Mouse (Mus musculus) retina, adult 2 months (tissue): ENCODE results near the gene Cyp39a1.

Source experiments
- DNase-seq: peaks from one replicate; pipeline ENCODE4 v3.0.0-alpha.2; 2012; ENCODE audit warnings: low read depth, low spot score

The Cyp39a1 gene

GRCm38 (mm10) chr17:43667290-43667843, at the start of gene Cyp39a1:
TSS of gene Cyp39a1 (plus strand) at chr17:43667425.
- no peak for DNase-seq

DNA sequence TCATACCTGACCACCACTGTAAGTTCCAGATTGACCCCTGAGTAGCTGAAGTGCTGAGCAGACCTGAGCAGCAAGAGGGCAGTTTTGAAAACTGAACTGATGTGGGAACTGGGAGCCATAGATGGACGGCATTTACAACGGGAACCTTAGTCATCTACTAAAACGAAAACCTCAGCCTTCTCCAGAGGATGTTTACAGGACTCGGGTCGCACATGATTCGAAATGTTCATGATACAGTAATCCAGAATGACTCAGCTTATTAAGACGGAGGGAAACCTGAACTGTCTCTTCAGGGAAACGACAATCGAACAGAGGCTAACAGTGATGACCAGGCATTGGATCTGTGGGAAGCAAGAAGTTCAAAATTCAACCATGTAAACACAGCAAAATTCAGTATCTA, 48.1 kb upstream of the Cyp39a1 start:
- no peak for DNase-seq

GRCm38 (mm10) chr17:43622076-43622475, 45.1 kb upstream of the Cyp39a1 start:
- DNase-seq = no peak

DNA sequence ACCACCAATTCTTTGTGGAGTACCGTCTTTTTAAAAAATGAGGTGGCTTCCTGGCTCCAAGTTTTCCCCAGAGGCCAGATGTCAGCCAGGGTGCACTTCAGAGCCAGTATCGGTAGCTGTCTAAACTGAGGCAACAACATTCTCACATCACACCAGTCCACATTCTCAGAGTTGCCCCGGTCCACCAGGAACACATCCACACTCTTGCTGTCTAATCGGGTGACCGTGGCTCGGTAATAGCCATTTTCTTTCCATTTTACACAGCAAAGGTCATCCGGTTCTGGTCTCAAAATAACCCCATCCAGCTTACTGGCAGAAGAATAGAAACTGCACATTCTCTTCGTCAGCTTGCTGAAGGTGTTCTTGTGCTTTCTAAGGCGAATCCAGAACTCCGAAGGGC, 39.0 kb upstream of the Cyp39a1 start:
- no peak for DNase-seq

DNA sequence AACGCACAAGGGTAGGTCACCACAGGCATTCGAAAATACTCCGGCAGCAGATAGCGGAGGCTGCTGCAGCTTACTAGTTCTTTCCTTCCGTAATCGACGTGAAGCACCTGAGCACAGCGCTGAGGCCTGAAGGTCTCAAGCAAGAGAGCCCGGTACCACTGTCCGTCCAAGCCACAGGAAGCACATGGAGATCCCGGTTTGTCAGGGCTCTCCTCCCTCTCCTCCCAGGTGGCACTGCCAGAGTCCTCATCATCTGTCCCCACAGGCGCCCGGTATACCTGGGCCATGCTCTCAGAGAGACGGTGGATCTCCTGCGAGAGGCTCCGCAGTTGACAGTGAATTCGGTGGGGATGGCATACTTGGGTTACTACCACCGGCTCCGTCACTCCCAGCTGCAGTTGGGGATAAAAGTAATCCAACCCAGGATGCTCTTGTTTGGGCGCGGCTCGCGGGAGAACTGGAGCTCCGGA, 38.2 kb upstream of the Cyp39a1 start:
- no peak for DNase-seq

DNA sequence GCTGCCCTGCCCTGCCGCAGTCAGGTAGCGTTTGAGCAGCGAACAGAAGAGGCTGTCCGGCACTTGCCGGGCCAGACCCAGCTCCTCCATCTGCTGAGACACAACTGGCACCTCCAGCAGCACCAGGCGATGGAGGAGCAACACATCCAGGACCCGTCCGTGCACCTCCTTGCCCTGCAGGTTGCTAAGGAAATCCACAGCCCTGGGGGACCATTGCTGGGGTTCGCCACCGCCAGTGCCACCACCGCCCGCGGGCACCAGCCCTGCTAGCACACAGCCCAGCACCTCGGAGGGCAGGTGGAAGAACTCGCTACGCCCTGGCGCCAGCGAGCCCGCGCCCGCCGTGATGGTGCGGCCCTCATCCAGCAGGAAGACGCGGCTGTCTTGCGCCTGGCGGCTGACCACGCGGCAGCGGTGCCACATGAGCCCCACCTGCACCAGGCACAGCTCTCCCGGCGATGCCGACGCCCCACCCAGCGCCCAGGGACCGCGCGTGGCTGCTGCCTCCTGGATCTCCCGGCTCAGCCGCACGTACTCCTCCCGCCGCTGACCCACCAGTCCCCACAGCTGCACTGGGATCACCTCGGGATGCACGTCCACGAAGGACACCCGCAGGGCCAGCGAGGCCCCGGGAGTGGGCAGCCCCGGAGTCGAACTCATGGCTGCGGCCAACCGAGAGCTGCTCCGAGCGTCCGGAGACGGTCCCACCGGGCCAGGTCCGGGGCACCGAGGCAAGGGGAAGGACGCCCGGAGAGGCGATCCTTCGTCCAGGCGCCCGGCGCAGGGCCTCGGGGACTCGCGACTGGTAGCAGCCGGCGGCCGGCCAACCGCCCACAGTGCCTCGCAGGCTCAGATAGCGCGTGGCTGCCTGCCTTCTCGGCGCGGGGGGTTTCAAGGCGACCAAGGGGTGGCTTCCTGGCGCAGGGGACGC, 37.5 kb upstream of the Cyp39a1 start, which contains the start of gene Tdrd6:
Tdrd6 (minus strand) TSS at position 804 of the 931 bp plus-strand sequence.
- DNase-seq = no peak

DNA sequence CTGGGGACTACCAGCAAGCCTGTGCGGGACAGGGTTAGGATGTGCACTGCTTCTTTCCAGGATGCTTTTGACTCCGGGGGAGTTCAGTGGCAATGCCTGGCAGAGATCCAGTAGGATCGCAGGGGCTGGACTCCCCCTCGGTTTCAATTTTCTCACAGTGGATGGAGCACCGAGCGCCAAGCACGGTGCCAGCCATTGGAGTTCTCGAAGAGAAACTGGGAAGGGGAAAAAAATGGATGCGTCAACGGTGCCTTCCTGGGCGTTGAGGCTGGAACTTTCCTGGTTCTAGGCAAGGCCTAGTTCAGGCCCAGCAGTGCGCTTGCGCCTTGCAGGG, 36.8 kb upstream of the Cyp39a1 start:
- no peak for DNase-seq

- DNase-seq = no peak
These were observed 30.1 kb upstream of the Cyp39a1 start for GRCm38 (mm10) chr17:43637146-43637545.

DNA sequence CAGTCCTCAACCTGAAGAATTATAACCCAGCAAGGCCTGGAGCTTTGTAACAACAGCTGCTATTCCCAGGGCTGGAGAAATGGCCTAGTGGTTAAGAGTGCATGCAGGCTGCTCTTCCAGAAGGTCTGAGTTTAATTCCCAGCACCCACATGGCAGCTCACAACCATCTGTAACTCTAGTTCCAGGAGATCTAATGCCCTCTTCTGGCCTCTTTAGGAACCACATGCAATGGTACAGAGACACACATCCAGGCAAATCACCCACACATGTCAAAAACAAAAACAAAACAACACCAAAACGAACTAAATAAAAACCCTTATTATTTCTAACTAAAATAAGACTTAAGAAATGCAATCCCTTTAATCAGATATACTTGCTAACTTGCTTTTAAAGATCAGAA, 26.4 kb upstream of the Cyp39a1 start:
- no peak for DNase-seq

DNA sequence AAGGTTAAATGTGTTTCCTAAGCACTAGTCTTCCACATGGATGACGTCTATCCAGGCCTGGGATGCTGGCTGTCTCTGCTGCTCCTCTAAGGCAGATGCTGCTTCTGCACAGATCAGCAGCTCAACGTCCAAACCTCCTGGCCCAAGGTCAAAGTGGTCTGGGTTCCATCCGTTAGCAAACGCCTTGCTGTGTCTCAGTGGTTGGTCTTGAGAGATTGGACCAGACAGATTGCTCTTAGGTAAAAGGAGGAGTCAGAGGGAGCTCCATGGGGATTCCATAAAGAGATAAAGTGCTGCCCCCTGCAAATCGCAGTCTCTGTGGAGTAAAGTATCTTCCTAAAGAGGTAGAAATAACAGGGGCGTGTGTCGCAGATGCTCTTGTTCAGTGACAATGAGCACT, 24.0 kb upstream of the Cyp39a1 start:
- no peak for DNase-seq

DNA sequence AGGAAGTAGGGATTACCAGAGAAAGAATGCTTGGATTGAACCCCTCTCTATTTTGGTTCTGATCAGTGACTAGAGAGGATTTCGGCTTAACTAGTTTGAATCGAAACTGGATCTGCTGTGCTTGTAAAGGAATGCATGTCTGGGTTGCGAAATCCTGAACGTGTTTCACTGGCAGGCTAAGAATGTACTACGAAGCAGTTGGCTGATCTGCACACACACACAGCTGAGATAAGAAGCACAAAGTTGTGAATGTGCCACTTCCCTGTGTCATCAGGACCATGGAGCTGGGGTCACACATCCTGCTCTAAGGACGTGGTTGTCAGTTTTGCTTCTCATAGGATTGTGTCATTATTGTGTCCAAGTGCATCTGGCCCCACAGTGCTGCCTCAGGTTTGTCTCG, 22.9 kb upstream of the Cyp39a1 start:
- DNase-seq = no peak

GRCm38 (mm10) chr17:43645136-43645535, 22.1 kb upstream of the Cyp39a1 start:
- DNase-seq = no peak

- DNase-seq = no peak
These were observed 20.3 kb upstream of the Cyp39a1 start for GRCm38 (mm10) chr17:43646925-43647324.

DNA sequence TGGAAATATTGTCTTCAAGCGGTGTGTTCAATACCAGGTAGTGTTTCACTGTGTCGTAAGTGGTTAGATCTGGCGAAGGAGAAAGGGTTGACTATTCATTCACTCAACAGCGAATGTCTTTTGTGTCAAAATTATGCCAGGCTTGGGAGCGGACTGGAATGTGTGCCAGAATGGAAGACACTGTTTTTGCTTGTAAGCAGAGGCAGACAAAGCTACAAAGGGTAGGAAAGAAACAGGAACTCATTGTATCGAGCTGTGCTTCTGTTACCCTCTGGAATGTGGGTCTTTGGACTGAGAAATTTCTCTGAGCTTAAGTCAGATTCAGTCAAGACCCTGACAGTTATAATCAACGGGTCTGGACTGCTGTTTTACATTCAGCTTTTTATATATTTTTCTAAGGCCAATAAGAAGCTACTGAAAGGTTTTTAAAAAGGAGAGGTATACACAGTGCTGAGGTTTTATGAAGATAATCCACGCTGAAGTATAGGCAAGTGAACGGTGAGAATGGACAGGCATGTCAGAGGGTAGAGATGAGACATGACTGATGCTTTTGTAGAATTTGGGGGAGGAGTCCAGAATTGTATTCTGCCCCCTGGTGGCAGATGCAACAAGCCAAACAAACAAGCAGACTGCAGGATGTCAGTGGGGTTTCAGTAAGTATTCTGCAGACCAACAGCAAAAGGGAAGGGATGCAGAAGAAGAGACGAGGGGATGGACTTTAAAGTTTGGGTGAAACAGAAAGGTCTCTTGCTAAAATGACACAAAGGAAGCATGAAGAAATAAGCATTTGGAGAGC, 17.4 kb upstream of the Cyp39a1 start:
- DNase-seq = no peak

DNA sequence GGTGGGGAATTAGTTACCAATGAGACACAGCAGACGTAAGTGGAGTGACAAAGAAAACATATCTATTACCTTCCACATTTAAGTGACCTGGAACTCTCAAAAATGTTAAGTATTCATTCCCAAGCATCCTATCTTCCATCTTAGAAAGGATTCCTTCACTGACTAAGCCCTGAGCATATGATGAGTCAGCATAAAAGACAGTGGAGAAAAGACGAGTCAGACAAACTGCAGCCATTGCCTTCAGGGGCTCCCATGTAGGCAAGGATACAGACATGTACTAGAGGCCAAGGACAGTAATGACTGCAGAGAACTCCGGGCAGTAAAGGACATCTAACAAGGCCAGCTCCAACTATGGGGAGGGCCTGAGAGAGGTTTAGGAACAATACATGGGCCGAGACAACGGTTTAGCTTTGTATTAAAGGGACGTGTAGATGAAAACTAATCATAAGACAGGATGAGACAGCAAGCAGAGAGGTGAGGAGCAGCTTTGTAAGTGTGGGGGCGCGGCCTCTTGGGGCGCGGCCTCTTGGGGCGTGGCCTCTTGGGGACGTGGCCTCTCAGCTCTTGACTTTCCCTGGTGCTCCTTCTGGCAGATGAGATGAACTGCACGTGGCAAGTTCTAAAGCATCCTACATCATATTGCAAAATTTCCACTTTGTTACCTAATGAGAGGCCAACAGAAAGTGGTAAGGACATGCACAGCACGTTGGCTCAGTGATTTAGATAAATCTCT, 15.7 kb upstream of the Cyp39a1 start:
- no peak for DNase-seq

- DNase-seq = peak; percentile 84
These were observed 492 bp upstream of the Cyp39a1 start, which contains the start of gene Slc25a27 for GRCm38 (mm10) chr17:43666576-43667289. TSS of gene Slc25a27 (minus strand) at chr17:43667214.

- no peak for DNase-seq
These were observed 2.0 kb downstream of the Cyp39a1 start for GRCm38 (mm10) chr17:43669145-43669695.

- no peak for DNase-seq
These were observed 4.7 kb downstream of the Cyp39a1 start for GRCm38 (mm10) chr17:43671907-43672306.

DNA sequence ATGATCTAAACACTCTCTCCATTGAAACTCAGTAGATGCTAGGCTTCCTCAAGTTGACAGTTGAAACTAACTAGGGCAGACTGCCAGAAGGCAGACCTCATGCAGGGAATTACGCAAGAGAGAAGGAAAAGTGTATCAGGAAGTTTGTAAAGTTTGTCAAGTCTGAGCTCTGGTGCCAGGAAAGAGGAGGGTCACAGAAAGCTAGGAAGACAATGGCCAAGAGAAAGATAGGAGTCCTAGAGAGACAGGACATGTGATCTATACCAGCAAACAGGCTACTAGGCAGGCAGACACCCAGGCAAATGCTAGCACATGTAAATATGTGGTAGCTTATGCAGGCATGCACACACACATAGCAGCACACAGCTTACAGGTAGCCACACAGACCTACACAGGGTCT, 8.0 kb downstream of the Cyp39a1 start:
- no peak for DNase-seq

DNA sequence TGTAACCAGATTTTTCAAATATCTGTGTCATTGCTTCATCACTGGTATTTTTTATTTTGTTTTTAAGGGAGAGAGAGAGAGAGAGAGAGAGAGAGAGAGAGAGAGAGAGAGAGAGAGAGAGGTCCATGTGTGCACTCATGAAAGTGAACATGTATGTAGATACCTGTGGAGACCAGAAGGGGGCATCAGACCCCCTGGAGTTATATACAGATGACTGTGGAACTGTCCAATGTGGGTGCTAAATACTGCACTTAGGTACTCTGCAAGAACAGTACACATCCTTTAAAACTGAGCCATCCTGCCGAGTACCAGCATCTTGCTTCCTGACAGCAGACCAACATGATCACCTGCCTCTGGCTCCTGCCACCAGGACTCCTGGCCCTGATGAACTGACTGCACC, 9.0 kb downstream of the Cyp39a1 start:
- no peak for DNase-seq

DNA sequence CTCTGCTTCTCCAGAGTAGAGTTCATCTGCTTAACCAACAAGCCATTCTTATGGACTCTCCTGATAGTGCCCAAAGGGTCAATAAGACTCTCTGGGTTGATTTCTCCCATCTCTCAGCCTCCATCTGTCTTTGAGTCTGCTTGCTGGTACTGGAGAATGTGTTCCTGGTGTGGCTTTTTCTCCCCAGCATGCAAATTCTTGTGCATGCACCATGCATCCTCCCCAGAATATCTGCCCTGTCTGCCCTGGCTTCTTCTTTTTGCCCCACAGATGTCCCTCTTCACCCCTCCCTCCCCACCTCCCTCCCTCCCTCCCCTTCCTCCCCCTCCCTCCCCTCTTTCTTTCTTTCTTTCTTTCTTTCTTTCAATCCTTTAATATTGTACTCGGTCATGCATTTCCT, 10.1 kb downstream of the Cyp39a1 start:
- no peak for DNase-seq
